Mouse (Mus musculus): ENCODE results near the gene Pnma5. TPM values are rescaled to one million over a fixed set of nuclear protein-coding genes. Genes with fewer than 3 reads are reported as not detected.

Gene Pnma5
- polyA plus RNA-seq, 1 experiment from 2014 or later, result 0.11 TPM

- no peaks in the 10 kb centered on the region for H3K36me3 ChIP-seq
- no peaks in the 10 kb centered on the region for H3K27me3 ChIP-seq (ENCODE audit: insufficient read depth, poor library complexity, severe bottlenecking)
- H3K4me1 ChIP-seq, result no peaks in the 10 kb centered on the region
- 11% methylated on average over 24 of the region's 27 CpGs for WGBS
- peak; percentile 96 for DNase-seq (ENCODE audit: low spot score)
- H3K4me3 ChIP-seq, result peak overlapping the region; percentile 54
- no peaks in the 10 kb centered on the region for H3K9me3 ChIP-seq
- H3K27ac ChIP-seq, result peak overlapping the region; percentile 72
Measured at GRCm38 (mm10) chrX:73007597-73008479, 29.1 kb downstream of the Pnma5 start.

GRCm38 (mm10) chrX:73005678-73006077 lies 31.2 kb downstream of the Pnma5 start:
- DNase-seq (ENCODE audit: low spot score), result no peak
- H3K4me3 ChIP-seq, result no peak overlapping the region
- peaks cover 10% of the 10 kb centered on the region; the same call in 1 of the 2 replicates for H3K27me3 ChIP-seq (ENCODE audit: insufficient read depth, poor library complexity, severe bottlenecking)
- no peaks in the 10 kb centered on the region for H3K36me3 ChIP-seq
- no peaks in the 10 kb centered on the region for H3K9me3 ChIP-seq
- H3K4me1 ChIP-seq, result no peaks in the 10 kb centered on the region
- H3K27ac ChIP-seq, result no peak overlapping the region
- 51% methylated on average over 4 of the region's 4 CpGs for WGBS

DNA sequence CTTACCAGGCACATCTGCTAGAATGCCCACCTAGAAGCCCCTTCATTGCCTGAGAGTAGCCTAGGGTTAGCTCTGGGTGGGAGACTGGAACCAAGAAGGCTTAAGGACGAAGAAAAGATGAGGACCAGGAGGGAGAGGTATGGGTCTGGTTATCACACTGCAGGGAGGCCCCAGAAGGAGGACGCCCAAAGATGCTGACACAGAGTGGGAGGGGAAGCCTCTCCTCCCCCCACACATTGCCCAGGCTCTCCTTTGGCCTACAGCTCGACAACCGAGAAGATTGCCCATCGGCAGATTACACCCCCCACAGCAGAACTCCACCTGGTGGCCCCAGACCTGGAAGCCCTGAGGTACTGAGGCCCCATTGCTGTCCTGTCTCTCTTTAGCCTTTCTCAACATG lies 33.8 kb downstream of the Pnma5 start:
- WGBS, result 75% methylated on average over 5 of the region's 5 CpGs
- no peak overlapping the region for H3K27ac ChIP-seq
- H3K4me3 ChIP-seq, result no peak overlapping the region
- no peaks in the 10 kb centered on the region for H3K9me3 ChIP-seq
- peaks cover 22% of the 10 kb centered on the region; the same call in 1 of the 2 replicates for H3K27me3 ChIP-seq (ENCODE audit: insufficient read depth, poor library complexity, severe bottlenecking)
- no peak for DNase-seq (ENCODE audit: low spot score)
- H3K4me1 ChIP-seq, result no peaks in the 10 kb centered on the region
- H3K36me3 ChIP-seq, result no peaks in the 10 kb centered on the region

DNA sequence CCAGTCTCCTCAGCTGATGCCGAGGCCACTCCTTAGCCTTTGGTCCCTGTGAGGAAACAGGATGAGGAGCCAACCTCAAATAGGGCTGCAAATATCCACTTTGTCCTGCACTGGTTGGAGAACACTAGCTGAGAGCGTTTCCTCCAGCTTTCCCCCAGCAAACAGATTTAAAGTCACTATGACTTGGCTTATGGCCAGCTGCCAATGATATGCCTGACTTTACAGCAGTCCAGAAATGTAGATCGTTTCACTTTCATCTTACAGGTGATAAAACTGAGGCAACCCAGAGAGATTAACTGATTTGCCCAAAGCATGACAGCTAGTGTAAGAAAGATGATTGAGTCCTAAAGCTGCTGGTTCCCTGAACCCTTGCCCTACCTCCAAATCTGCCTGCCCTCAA lies 41.4 kb downstream of the Pnma5 start:
- H3K27me3 ChIP-seq (ENCODE audit: insufficient read depth, poor library complexity, severe bottlenecking), result peaks cover 15% of the 10 kb centered on the region; the same call in 1 of the 2 replicates
- H3K4me1 ChIP-seq, result no peaks in the 10 kb centered on the region
- DNase-seq (ENCODE audit: low spot score), result no peak
- no peak overlapping the region for H3K4me3 ChIP-seq
- H3K27ac ChIP-seq, result no peak overlapping the region
- H3K9me3 ChIP-seq, result no peaks in the 10 kb centered on the region
- 72% methylated on average over 3 of the region's 3 CpGs for WGBS
- no peaks in the 10 kb centered on the region for H3K36me3 ChIP-seq

DNA sequence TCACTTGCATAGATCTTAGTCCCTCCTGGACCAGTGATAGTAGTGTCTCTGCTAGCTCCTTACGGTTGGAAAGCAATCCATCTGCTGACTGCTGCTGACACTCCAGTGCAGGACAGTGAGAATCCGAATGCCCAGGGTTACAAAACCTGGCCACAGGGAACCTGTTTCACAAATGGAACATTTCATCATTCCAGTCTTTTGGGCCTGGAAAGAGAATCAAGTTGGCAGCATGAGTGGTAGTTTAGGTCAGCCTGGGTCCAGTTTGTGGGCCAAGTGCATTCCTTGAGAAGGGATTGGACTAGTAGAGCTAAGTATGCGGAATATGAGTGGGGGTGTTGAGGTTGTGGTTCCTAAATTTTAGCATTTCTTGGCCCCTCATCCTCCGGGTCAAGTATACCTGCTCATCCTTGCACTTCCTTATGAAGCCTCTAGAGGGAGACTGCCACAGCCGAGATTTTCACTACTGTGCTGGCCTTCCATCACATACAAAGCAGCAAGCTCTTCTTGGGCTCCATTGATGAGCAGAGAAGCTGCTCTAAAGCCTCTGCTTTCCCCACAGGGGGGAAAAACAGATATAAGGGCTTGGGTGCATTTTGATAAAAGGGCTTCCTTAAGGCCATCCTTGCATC lies 44.5 kb downstream of the Pnma5 start:
- Histone ChIP-seq H3K4me3 (no peak overlapping the region), H3K9me3 (no peaks in the 10 kb centered on the region), H3K36me3 (no peaks in the 10 kb centered on the region), H3K4me1 (no peaks in the 10 kb centered on the region), H3K27ac (no peak overlapping the region), H3K27me3 (ENCODE audit: insufficient read depth, poor library complexity, severe bottlenecking) (peaks cover 9% of the 10 kb centered on the region; the same call in 1 of the 2 replicates)
- DNase-seq (ENCODE audit: low spot score), result no peak
- WGBS, result 47% methylated on average over 5 of the region's 5 CpGs

GRCm38 (mm10) chrX:72990581-72990980 lies 46.3 kb downstream of the Pnma5 start:
- no peak overlapping the region for H3K27ac ChIP-seq
- no peaks in the 10 kb centered on the region for H3K4me1 ChIP-seq
- no peak overlapping the region for H3K4me3 ChIP-seq
- WGBS, result 70% methylated on average over 3 of the region's 3 CpGs
- no peak for DNase-seq (ENCODE audit: low spot score)
- H3K36me3 ChIP-seq, result no peaks in the 10 kb centered on the region
- peaks cover 14% of the 10 kb centered on the region; the same call in 1 of the 2 replicates for H3K27me3 ChIP-seq (ENCODE audit: insufficient read depth, poor library complexity, severe bottlenecking)
- H3K9me3 ChIP-seq, result no peaks in the 10 kb centered on the region

GRCm38 (mm10) chrX:72988431-72988830 lies 48.5 kb downstream of the Pnma5 start:
- H3K27me3 ChIP-seq (ENCODE audit: insufficient read depth, poor library complexity, severe bottlenecking), result peaks cover 22% of the 10 kb centered on the region; the same call in 1 of the 2 replicates
- no peaks in the 10 kb centered on the region for H3K4me1 ChIP-seq
- WGBS, result 92% methylated on average over 3 of the region's 3 CpGs
- no peak for DNase-seq (ENCODE audit: low spot score)
- H3K36me3 ChIP-seq, result no peaks in the 10 kb centered on the region
- no peak overlapping the region for H3K4me3 ChIP-seq
- H3K27ac ChIP-seq, result no peak overlapping the region
- no peaks in the 10 kb centered on the region for H3K9me3 ChIP-seq

- Histone ChIP-seq H3K27me3 (ENCODE audit: insufficient read depth, poor library complexity, severe bottlenecking) (peaks cover 27% of the 10 kb centered on the region; the same call in 1 of the 2 replicates), H3K27ac (peak overlapping the region; percentile 83), H3K36me3 (no peaks in the 10 kb centered on the region), H3K4me1 (no peaks in the 10 kb centered on the region), H3K9me3 (no peaks in the 10 kb centered on the region), H3K4me3 (peak overlapping the region; percentile 60)
- no peak for DNase-seq (ENCODE audit: low spot score)
- 19% methylated on average over 14 of the region's 14 CpGs for WGBS
Measured at GRCm38 (mm10) chrX:72987520-72987905, 49.4 kb downstream of the Pnma5 start.

- Histone ChIP-seq H3K4me1 (no peaks in the 10 kb centered on the region), H3K36me3 (no peaks in the 10 kb centered on the region), H3K27ac (peak within 1 kb of the TSS; percentile 83), H3K9me3 (no peaks in the 10 kb centered on the region), H3K27me3 (ENCODE audit: insufficient read depth, poor library complexity, severe bottlenecking) (peaks cover 31% of the 10 kb centered on the region; the same call in 1 of the 2 replicates), H3K4me3 (peak within 1 kb of the TSS; percentile 60)
- no peak for DNase-seq (ENCODE audit: low spot score)
- 21% methylated on average over 45 of the region's 45 CpGs for WGBS
Measured at GRCm38 (mm10) chrX:72986841-72987519, 49.9 kb downstream of the Pnma5 start, which contains the start of gene Zfp185. TSS of gene Zfp185 (plus strand) at chrX:72987339.

- Histone ChIP-seq H3K4me1 (no peaks in the 10 kb centered on the region), H3K9me3 (no peaks in the 10 kb centered on the region), H3K27ac (no peak overlapping the region), H3K36me3 (no peaks in the 10 kb centered on the region), H3K27me3 (ENCODE audit: insufficient read depth, poor library complexity, severe bottlenecking) (peaks cover 29% of the 10 kb centered on the region; the same call in 1 of the 2 replicates), H3K4me3 (no peak overlapping the region)
- DNase-seq (ENCODE audit: low spot score), result no peak
- 70% methylated on average over 2 of the region's 2 CpGs for WGBS
Measured at GRCm38 (mm10) chrX:72985607-72986006, 51.3 kb downstream of the Pnma5 start.
